Mouse (Mus musculus) lung, postnatal 0 days (tissue): ENCODE data around the gene Treml1.

Experiments used
- CTCF ChIP-seq: IDR thresholded peaks from 2 replicates; pipeline ENCODE4 v1.5.1; 2016; ENCODE audit warnings: antibody characterized with exemption, mild to moderate bottlenecking
- EP300 ChIP-seq: IDR thresholded peaks from 2 replicates; pipeline ENCODE4 v1.6.1; 2016; ENCODE audit warnings: antibody characterized with exemption, mild to moderate bottlenecking, control low read depth

GRCm38 (mm10) chr17:48345824-48346223, 13.9 kb upstream of the Treml1 start:
- TF ChIP-seq CTCF (no peak), EP300 (no peak)
